Mouse (Mus musculus) neutrophil, adult 5-6 weeks (primary cell): ENCODE results near the gene Cyb5d1. TPM values are rescaled to one million over a fixed set of nuclear protein-coding genes. Genes with fewer than 3 reads are reported as not detected.

Source experiments
- ATAC-seq: fragments of 151-379, 151-347 bp; 2 replicates; pipeline ENCODE4 v1.8.0; 2017; ENCODE audit warnings: mild to moderate bottlenecking, moderate TSS enrichment; ENCODE audit not compliant: insufficient number of reproducible peaks, poor library complexity, low FRiP score, severe bottlenecking; ENCODE audit errors: extremely low read depth
- total RNA-seq: library from RNA; stranded (forward); fragments of 200-1000 nt; gene quantifications from 2 replicates; pipeline ENCODE4 v1.2.3, GENCODE M21; 2017

Cyb5d1 gene
- total RNA-seq, 1 experiment from 2014 or later: 64.2 TPM

- ATAC-seq: no peak
These were observed 26.8 kb downstream of the Cyb5d1 start for GRCm38 (mm10) chr11:69368356-69369214.

- 0 out of 2 replicates have a peak, but pooled peaks have one; percentile 9 for ATAC-seq
These were observed 27.6 kb downstream of the Cyb5d1 start for GRCm38 (mm10) chr11:69367616-69368355.

GRCm38 (mm10) chr11:69366855-69367615, 28.4 kb downstream of the Cyb5d1 start:
- ATAC-seq: no peak; the same call in 1 of the 2 replicates

GRCm38 (mm10) chr11:69366157-69366854, 29.1 kb downstream of the Cyb5d1 start:
- peak; percentile 60 for ATAC-seq

DNA sequence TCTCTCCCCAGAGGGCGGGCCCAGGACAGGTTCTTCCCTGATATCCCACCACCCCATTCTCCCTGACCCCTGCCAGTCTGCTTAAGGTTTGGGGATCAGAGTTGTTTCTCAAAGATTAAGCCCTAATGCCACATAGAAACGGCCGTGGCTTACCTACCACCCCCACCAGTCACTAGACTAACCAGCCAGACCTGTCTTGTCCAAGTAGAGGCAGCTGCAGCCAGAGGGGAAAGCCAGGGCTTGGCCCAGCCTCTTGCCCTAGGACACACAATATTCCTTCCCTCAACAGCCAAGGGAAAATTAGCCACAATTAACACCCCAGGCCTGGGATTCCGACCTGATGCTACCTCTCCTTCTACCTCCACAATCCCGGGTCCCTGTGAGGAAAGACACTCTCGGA, 29.7 kb downstream of the Cyb5d1 start:
- no peak for ATAC-seq

DNA sequence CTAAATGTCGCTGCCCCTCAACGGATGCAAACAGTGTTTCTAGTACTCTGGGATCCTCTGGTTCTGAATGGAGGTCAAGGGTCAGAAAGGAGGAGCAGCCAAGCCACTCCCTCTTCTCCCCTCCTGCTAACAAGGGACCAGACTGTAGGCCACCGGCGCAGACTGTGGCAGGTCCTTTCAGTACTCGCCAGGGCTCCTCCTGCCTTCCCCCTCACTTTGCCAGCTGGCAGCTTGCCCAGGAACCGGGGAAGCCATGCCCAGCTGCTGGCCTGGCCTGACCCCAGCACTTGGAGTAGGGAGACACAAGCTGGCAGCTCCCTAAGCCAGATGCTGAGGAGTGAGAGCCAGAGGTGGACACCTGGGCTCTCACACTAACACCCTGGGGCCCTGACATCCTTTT, 30.5 kb downstream of the Cyb5d1 start:
- no peak for ATAC-seq

DNA sequence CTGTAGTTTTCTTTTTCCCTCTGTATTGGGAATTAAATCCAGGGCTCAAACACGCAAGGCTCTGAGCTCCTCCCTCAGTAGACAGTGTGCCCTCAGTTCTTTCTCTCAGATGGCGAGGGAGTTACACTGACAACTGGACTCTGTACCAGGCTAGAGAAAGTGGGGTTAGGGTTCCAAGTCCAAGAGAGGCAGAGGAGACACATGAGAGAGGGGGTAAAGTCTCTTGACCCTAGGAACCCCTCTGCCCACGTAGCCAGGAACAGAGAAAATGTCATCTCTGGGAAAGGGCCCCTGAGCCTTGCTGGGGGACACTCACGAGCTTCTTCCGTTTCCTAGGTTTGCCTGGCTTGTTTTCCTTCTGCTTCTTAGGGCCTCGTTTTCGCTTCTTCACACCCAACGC, 31.1 kb downstream of the Cyb5d1 start:
- no peak for ATAC-seq

DNA sequence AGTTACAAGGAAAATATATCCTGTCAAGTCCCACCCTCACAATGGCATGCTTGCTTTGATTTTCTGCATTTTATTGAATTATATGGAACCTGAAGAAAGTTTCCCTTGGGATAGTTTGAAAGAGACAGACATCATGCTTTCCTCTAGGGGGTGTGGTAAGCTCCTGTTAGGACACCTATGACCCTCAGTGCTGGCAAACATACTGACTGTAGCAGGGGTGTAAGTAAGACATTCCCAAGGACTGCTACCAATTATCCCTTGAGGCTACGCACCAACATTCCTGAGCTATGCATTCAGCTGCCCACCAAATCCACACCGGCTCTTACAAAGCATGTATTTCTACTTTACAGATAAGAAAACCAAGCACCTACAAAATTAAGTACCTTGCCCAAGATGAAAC, 33.0 kb downstream of the Cyb5d1 start:
- ATAC-seq: no peak

DNA sequence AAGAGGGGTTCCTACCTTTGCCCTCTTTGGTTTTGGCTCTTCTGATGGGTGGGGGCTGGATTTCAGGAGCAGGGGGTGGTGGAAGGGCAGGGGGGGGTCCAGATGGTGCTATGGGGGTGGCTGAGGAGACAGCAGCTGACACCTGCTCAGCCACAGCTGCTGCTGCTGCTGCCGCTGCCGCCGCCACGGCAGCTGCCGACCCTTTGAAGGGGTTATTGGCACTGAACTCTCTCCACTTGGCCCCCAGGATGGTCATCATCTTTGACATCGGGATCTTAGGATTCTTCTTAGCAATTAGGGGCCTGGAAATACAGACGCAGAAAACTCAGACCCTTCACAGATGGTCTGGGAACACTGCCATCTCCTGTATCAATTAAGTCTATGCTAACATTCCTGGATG, 33.4 kb downstream of the Cyb5d1 start:
- no peak for ATAC-seq

- no peak for ATAC-seq
These were observed 37.7 kb downstream of the Cyb5d1 start for GRCm38 (mm10) chr11:69357690-69358089.

GRCm38 (mm10) chr11:69356544-69356943, 38.9 kb downstream of the Cyb5d1 start:
- no peak for ATAC-seq

GRCm38 (mm10) chr11:69346441-69346840, 49.0 kb downstream of the Cyb5d1 start:
- ATAC-seq: no peak

Other genes with a start within 250 kb of the Cyb5d1 start
- gene Alox12b, start 238.6 kb downstream of the Cyb5d1 start, total RNA-seq: not detected in 2 replicates
- not detected in 2 replicates for gene Alox8, start 197.8 kb downstream of the Cyb5d1 start, total RNA-seq
- not detected in 2 replicates for gene Gucy2e, start 158.6 kb downstream of the Cyb5d1 start, total RNA-seq
- gene Cntrob, start 71.9 kb downstream of the Cyb5d1 start, total RNA-seq: 20.9 and 27.7 TPM in 2 replicates
- 34.7 and 38.6 TPM in 2 replicates for gene Trappc1, start 71.7 kb downstream of the Cyb5d1 start, total RNA-seq
- gene Kcnab3, start 69.4 kb downstream of the Cyb5d1 start, total RNA-seq: 0.47 and 0.86 TPM in 2 replicates
- 0.93 and 2.6 TPM in 2 replicates for gene Rnf227, start 55.2 kb downstream of the Cyb5d1 start, total RNA-seq
- 152 and 159 TPM in 2 replicates for gene Chd3, start 26.2 kb downstream of the Cyb5d1 start, total RNA-seq
- 34.1 and 39.9 TPM in 2 replicates for gene Naa38, start 144 bp downstream of the Cyb5d1 start, total RNA-seq
- 2.7 and 3.3 TPM in 2 replicates for gene Tmem88, start 2.6 kb upstream of the Cyb5d1 start, total RNA-seq
- gene Kdm6b, start 18.0 kb upstream of the Cyb5d1 start, total RNA-seq: 18.4 and 23.8 TPM in 2 replicates
- 0.12 TPM in 1 of 2 replicates, not detected in the other for gene Dnah2, start 153.5 kb upstream of the Cyb5d1 start, total RNA-seq
- gene Efnb3, start 164.6 kb upstream of the Cyb5d1 start, total RNA-seq: 0.47 and 0.49 TPM in 2 replicates
- 3.8 and 8.0 TPM in 2 replicates for gene Wrap53, start 184.6 kb upstream of the Cyb5d1 start, total RNA-seq
- gene Trp53, start 184.7 kb upstream of the Cyb5d1 start, total RNA-seq: 38.3 and 39.8 TPM in 2 replicates
- gene Atp1b2, start 210.3 kb upstream of the Cyb5d1 start, total RNA-seq: not detected in 2 replicates
- gene Shbg, start 222.3 kb upstream of the Cyb5d1 start, total RNA-seq: not detected in 2 replicates
- not detected in 2 replicates for gene Sat2, start 226.4 kb upstream of the Cyb5d1 start, total RNA-seq
- 75.8 and 86.1 TPM in 2 replicates for gene Fxr2, start 237.4 kb upstream of the Cyb5d1 start, total RNA-seq